Mouse (Mus musculus): ENCODE measurements around the gene Gja5. TPM values are rescaled to one million over a fixed set of nuclear protein-coding genes. Genes with fewer than 3 reads are reported as not detected.
A peak's percentile ranks its signal among the peaks of the same experiment; 100 is the strongest.

The Gja5 gene
- total RNA-seq, 2 experiments from 2014 or later, result 55.6 to 60.6 TPM

- DNase-seq, result no peak
Observed at GRCm38 (mm10) chr3:96937606-96938005, 33.1 kb downstream of the Gja5 start.

GRCm38 (mm10) chr3:96938738-96939137, 34.2 kb downstream of the Gja5 start:
- peak; percentile 94 for DNase-seq

- DNase-seq, result no peak
Observed at GRCm38 (mm10) chr3:96942706-96943105, 38.2 kb downstream of the Gja5 start.

GRCm38 (mm10) chr3:96953489-96954233, 49.2 kb downstream of the Gja5 start:
- peak; percentile 58 for DNase-seq

- no peak for DNase-seq
Observed at GRCm38 (mm10) chr3:96960597-96960996, 56.1 kb downstream of the Gja5 start.

- no peak for DNase-seq
Observed at GRCm38 (mm10) chr3:96963088-96964034, 58.9 kb downstream of the Gja5 start.

GRCm38 (mm10) chr3:96970986-96971385, 66.5 kb downstream of the Gja5 start:
- DNase-seq, result peak; percentile 13

- DNase-seq, result no peak
Observed at GRCm38 (mm10) chr3:96974467-96974866, 70.0 kb downstream of the Gja5 start.

GRCm38 (mm10) chr3:96975628-96976027, 71.1 kb downstream of the Gja5 start:
- DNase-seq, result no peak

GRCm38 (mm10) chr3:96977507-96977906, 73.0 kb downstream of the Gja5 start:
- no peak for DNase-seq

- DNase-seq, result no peak
Observed at GRCm38 (mm10) chr3:96978469-96978868, 74.0 kb downstream of the Gja5 start.

- no peak for DNase-seq
Observed at GRCm38 (mm10) chr3:96979020-96979419, 74.5 kb downstream of the Gja5 start.

GRCm38 (mm10) chr3:96981833-96982232, 77.3 kb downstream of the Gja5 start:
- no peak for DNase-seq

GRCm38 (mm10) chr3:96982666-96983065, 78.2 kb downstream of the Gja5 start:
- DNase-seq, result no peak

GRCm38 (mm10) chr3:96992526-96992925, 88.0 kb downstream of the Gja5 start:
- DNase-seq, result no peak

- no peak for DNase-seq
Observed at GRCm38 (mm10) chr3:96997770-96998169, 93.3 kb downstream of the Gja5 start.

- DNase-seq, result no peak
Observed at GRCm38 (mm10) chr3:97003111-97003510, 98.6 kb downstream of the Gja5 start.

- DNase-seq, result no peak
Observed at GRCm38 (mm10) chr3:97004509-97004908, 100.0 kb downstream of the Gja5 start.

GRCm38 (mm10) chr3:97007010-97007448, 102.5 kb downstream of the Gja5 start:
- DNase-seq, result no peak

- DNase-seq, result peak; percentile 42
Observed at GRCm38 (mm10) chr3:97025226-97025625, 120.7 kb downstream of the Gja5 start.

- peak; percentile 23 for DNase-seq
Observed at GRCm38 (mm10) chr3:97032053-97032496, 127.6 kb downstream of the Gja5 start.

GRCm38 (mm10) chr3:97035558-97035957, 131.1 kb downstream of the Gja5 start:
- DNase-seq, result no peak

GRCm38 (mm10) chr3:97037119-97037518, 132.6 kb downstream of the Gja5 start:
- peak; percentile 25 for DNase-seq

Data from heart, postnatal 4 days (tissue).